Mouse (Mus musculus): ENCODE data around the gene Vps26c. TPM values are rescaled to one million over a fixed set of nuclear protein-coding genes. Genes with fewer than 3 reads are reported as not detected.
A peak's percentile ranks its signal among the peaks of the same experiment; 100 is the strongest.
"Not testable (repeated sequence)": the region's sequence is repeated elsewhere in the genome, so short reads cannot be mapped to it uniquely, and the experiment has no call there.

The Vps26c gene
- total RNA-seq, 1 experiment from 2014 or later: 27.9 TPM

- no peak for ATAC-seq (replicated peaks; ENCODE audit: insufficient number of reproducible peaks, low FRiP score, low TSS enrichment, poor library complexity, severe bottlenecking)
Measured at GRCm38 (mm10) chr16:94509983-94510382, 16.6 kb downstream of the Vps26c start.

- ATAC-seq (replicated peaks; ENCODE audit: insufficient number of reproducible peaks, low FRiP score, low TSS enrichment, poor library complexity, severe bottlenecking): no peak
Measured at GRCm38 (mm10) chr16:94508769-94509168, 17.9 kb downstream of the Vps26c start.

- ATAC-seq (replicated peaks; ENCODE audit: insufficient number of reproducible peaks, low FRiP score, low TSS enrichment, poor library complexity, severe bottlenecking): no peak
Measured at GRCm38 (mm10) chr16:94507071-94507470, 19.6 kb downstream of the Vps26c start.

GRCm38 (mm10) chr16:94504192-94504591 lies 22.4 kb downstream of the Vps26c start:
- no peak for ATAC-seq (replicated peaks; ENCODE audit: insufficient number of reproducible peaks, low FRiP score, low TSS enrichment, poor library complexity, severe bottlenecking)

- peak; percentile 57; the same call in 1 of the 2 replicates for ATAC-seq (replicated peaks; ENCODE audit: insufficient number of reproducible peaks, low FRiP score, low TSS enrichment, poor library complexity, severe bottlenecking)
Measured at GRCm38 (mm10) chr16:94497911-94498310, 28.7 kb downstream of the Vps26c start.

GRCm38 (mm10) chr16:94497176-94497575 lies 29.5 kb downstream of the Vps26c start:
- ATAC-seq (replicated peaks; ENCODE audit: insufficient number of reproducible peaks, low FRiP score, low TSS enrichment, poor library complexity, severe bottlenecking): not testable (repeated sequence)

GRCm38 (mm10) chr16:94489326-94489725 lies 37.3 kb downstream of the Vps26c start:
- ATAC-seq (replicated peaks; ENCODE audit: insufficient number of reproducible peaks, low FRiP score, low TSS enrichment, poor library complexity, severe bottlenecking): no peak

GRCm38 (mm10) chr16:94487341-94487740 lies 39.3 kb downstream of the Vps26c start:
- ATAC-seq (replicated peaks; ENCODE audit: insufficient number of reproducible peaks, low FRiP score, low TSS enrichment, poor library complexity, severe bottlenecking): no peak

- no peak for ATAC-seq (replicated peaks; ENCODE audit: insufficient number of reproducible peaks, low FRiP score, low TSS enrichment, poor library complexity, severe bottlenecking)
Measured at GRCm38 (mm10) chr16:94484752-94485535, 41.7 kb downstream of the Vps26c start.

GRCm38 (mm10) chr16:94473086-94473822 lies 53.4 kb downstream of the Vps26c start:
- no peak for ATAC-seq (replicated peaks; ENCODE audit: insufficient number of reproducible peaks, low FRiP score, low TSS enrichment, poor library complexity, severe bottlenecking)

GRCm38 (mm10) chr16:94472515-94472951 lies 54.1 kb downstream of the Vps26c start:
- no peak for ATAC-seq (replicated peaks; ENCODE audit: insufficient number of reproducible peaks, low FRiP score, low TSS enrichment, poor library complexity, severe bottlenecking)

GRCm38 (mm10) chr16:94468391-94468790 lies 58.2 kb downstream of the Vps26c start:
- no peak for ATAC-seq (replicated peaks; ENCODE audit: insufficient number of reproducible peaks, low FRiP score, low TSS enrichment, poor library complexity, severe bottlenecking)

- no peak for ATAC-seq (replicated peaks; ENCODE audit: insufficient number of reproducible peaks, low FRiP score, low TSS enrichment, poor library complexity, severe bottlenecking)
Measured at GRCm38 (mm10) chr16:94467337-94468055, 59.1 kb downstream of the Vps26c start.

- ATAC-seq (replicated peaks; ENCODE audit: insufficient number of reproducible peaks, low FRiP score, low TSS enrichment, poor library complexity, severe bottlenecking): not testable (repeated sequence)
Measured at GRCm38 (mm10) chr16:94466317-94466716, 60.3 kb downstream of the Vps26c start.

- no peak for ATAC-seq (replicated peaks; ENCODE audit: insufficient number of reproducible peaks, low FRiP score, low TSS enrichment, poor library complexity, severe bottlenecking)
Measured at GRCm38 (mm10) chr16:94465900-94466299, 60.7 kb downstream of the Vps26c start.

GRCm38 (mm10) chr16:94464067-94464466 lies 62.6 kb downstream of the Vps26c start:
- ATAC-seq (replicated peaks; ENCODE audit: insufficient number of reproducible peaks, low FRiP score, low TSS enrichment, poor library complexity, severe bottlenecking): no peak

GRCm38 (mm10) chr16:94454146-94454545 lies 72.5 kb downstream of the Vps26c start:
- ATAC-seq (replicated peaks; ENCODE audit: insufficient number of reproducible peaks, low FRiP score, low TSS enrichment, poor library complexity, severe bottlenecking): no peak

GRCm38 (mm10) chr16:94452768-94453167 lies 73.9 kb downstream of the Vps26c start:
- no peak for ATAC-seq (replicated peaks; ENCODE audit: insufficient number of reproducible peaks, low FRiP score, low TSS enrichment, poor library complexity, severe bottlenecking)
